Mouse (Mus musculus) cortical plate, adult 2 months (tissue): ENCODE results near the gene Tmem128. TPM values are rescaled to one million over a fixed set of nuclear protein-coding genes. Genes with fewer than 3 reads are reported as not detected.

ENCODE experiments used
- H3K27ac ChIP-seq: fragments of 200-500 bp; 2 replicates; pipeline ENCODE4 v1.5.1; 2012; ENCODE audit warnings: low read length, control low read depth, inconsistent platforms; ENCODE audit not compliant: insufficient read depth
- H3K4me1 ChIP-seq: fragments of 200-500 bp; 2 replicates; pipeline ENCODE4 v1.6.1; 2011; ENCODE audit warnings: low read length; ENCODE audit not compliant: control insufficient read depth, insufficient read depth
- H3K4me3 ChIP-seq: fragments of 200-500 bp; 2 replicates; pipeline ENCODE4 v1.5.1; 2011; ENCODE audit warnings: mild to moderate bottlenecking, low read length, control low read depth; ENCODE audit not compliant: insufficient read depth
- CTCF ChIP-seq: fragments of 200-500 bp; IDR thresholded peaks from 2 replicates; pipeline ENCODE4 v1.5.1; 2011; ENCODE audit warnings: mild to moderate bottlenecking, control low read depth, low read length; ENCODE audit not compliant: insufficient read depth; ENCODE audit errors: extremely low read depth
- POLR2A ChIP-seq: fragments of 200-500 bp; IDR thresholded peaks from 2 replicates; pipeline ENCODE4 v1.6.1; 2011; ENCODE audit warnings: mild to moderate bottlenecking, low read length, control low read depth; ENCODE audit not compliant: insufficient read depth; ENCODE audit errors: extremely low read depth
- polyA plus RNA-seq: library from polyadenylated mRNA; depleted of rRNA; stranded (reverse); fragments of >200 nt; gene quantifications from 2 replicates; pipeline ENCODE4 v1.2.3, GENCODE M21; 2012

Tmem128 gene
- polyA plus RNA-seq, 1 experiment: 47.5 TPM

DNA sequence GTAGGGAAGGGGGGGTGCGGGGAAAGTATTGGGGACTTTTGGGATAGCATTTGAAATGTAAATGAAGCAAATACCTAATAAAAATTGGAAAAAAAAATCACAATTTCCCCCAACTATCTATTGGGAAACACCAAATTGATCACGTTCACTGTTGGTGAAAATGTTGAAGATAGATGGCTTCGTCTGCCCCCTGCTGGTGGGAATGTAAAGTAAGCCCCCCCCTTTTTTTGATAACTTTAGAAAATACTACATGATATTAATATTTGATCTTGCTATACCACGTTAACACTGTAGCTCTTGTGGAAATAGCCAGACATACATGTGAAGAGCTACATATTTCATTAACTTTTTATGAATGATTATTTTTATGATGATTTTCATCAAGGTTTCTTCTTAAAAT lies 4.8 kb upstream of the Tmem128 start:
- Histone ChIP-seq H3K4me3 (no peak overlapping the region), H3K4me1 (no peaks in the 10 kb centered on the region; the same call in 1 of the 2 replicates), H3K27ac (no peak overlapping the region)
- no peak for TF ChIP-seq POLR2A
- TF ChIP-seq CTCF: peak; percentile 10; the same call in 1 of the 2 replicates

DNA sequence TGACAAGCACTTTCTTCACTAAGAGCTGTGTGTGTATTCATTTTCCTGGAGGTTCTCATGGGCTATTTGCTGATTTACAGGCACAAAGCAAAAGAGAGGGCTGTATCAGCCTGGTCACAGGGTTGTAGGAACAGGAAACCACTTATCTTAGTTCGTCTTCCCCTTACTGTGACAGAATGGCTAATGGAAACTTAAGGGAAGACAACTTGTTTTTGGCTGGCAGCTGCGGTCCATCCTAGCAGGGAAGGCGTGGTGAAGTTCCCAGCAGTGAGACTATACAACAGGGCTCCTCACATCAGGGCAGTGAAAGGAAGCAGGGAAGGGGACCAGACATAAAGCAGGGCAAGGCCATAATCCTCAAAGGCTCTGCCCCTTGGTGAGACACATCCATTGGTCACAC lies 4.3 kb upstream of the Tmem128 start:
- H3K27ac ChIP-seq: no peak overlapping the region
- TF ChIP-seq POLR2A: no peak
- TF ChIP-seq CTCF: no peak
- no peak overlapping the region for H3K4me3 ChIP-seq
- H3K4me1 ChIP-seq: no peaks in the 10 kb centered on the region; the same call in 1 of the 2 replicates

DNA sequence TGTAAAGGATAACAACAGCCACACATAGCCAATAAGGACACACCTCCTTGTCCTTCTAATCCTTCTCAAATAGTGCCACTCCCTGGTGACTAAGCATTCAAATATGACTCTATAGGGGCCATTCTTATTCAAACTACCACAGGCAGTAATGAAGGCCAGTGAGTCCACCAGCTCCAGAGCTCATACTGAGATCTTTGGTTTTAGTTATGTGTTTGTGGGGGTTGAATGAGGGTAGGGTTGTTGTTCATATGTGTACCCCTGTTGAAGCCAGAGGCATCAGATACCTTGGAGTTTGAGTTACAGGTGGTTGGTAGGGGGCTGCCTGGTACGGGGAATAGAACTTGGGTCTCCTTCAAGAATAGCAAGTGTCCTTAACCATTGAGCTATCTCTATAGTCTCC lies 3.4 kb upstream of the Tmem128 start:
- H3K27ac ChIP-seq: no peak overlapping the region
- no peak for TF ChIP-seq POLR2A
- TF ChIP-seq CTCF: no peak
- no peak overlapping the region for H3K4me3 ChIP-seq
- peaks cover 1% of the 10 kb centered on the region; the same call in 1 of the 2 replicates for H3K4me1 ChIP-seq

DNA sequence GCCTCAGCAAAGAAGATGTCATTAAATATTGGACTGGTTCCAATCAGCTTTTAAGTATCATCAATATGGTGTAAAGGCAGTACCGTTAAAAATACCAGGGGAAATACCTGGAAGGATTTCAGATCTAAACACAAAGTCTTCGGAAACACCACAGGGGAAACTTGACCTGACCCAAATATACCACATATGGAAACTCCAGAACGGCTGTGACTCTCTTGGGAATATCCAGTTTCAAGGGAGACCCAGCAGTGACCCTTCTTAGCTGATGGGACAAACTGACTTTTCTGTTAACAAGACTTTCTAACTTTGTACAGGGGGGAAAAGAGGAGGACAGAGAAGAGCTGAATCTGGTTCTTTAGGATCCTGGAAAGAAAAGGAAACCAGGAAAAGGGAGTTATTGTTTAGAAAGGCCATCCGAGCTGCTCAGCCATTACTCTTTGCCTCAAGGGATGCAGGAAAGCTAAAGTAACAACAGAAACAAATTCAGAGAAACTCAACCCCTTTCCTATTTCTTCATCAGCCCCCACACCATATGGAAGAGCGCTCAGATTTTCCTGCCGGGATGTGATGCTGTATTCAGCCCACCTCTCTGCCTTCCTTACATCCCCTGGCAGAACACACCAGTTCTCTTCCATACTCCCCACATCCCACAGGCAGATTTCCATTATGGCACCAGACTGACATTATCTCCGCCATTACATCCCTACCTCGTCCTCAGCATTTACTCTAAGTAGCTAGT lies 1.8 kb upstream of the Tmem128 start:
- no peak for TF ChIP-seq CTCF
- no peak for TF ChIP-seq POLR2A
- Histone ChIP-seq H3K4me3 (no peak overlapping the region), H3K27ac (no peak overlapping the region), H3K4me1 (peaks cover 3% of the 10 kb centered on the region; the same call in 1 of the 2 replicates)

DNA sequence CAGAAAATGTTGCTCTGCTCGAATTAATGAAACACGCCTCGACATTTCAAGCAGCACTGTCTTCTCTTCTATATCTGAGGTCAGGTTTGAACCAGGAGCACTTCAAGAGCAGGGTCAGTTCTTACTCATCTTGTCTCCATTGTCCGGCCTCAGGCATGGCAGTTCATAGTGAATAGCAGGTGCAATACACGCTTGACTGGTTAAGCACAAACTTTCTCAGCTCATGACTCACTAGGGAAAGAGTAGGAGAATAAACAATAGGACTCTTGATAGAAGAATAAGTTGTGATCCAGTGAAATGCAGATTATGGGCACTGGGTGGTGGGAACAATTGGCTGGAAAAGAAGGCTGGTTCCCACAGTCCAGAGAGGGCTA lies 1.2 kb upstream of the Tmem128 start:
- Histone ChIP-seq H3K27ac (no peak overlapping the region), H3K4me3 (no peak overlapping the region), H3K4me1 (peaks cover 3% of the 10 kb centered on the region; the same call in 1 of the 2 replicates)
- TF ChIP-seq POLR2A (no peak), CTCF (no peak)

DNA sequence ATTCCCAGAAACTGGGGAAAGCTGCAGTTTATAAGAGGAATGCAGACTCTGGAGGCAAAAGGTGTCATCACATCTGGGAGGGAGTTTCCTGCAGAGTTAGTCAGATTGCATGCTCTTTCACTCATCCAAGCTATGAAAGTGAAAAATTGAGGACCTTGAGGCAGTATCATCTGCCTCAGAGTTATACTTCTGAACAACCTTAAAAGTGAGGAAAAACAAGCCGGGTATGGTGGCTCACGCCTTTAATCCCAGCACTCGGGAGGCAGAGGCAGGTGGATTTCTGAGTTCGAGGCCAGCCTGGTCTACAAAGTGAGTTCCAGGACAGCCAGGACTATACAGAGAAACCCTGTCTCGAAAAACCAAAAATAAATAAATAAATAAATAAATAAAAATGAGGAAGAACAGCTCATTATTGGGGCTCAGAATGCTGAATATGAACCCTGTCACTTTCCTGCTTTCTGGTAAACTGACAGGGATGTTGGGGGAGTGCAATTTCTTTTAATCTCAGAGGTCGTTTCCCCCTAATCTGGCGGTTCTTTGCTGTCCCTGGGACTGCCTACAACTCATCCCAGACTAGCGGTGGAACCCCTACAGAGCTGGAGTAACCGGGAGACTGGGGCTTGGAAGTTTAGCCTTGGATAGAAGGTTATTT lies 404 bp upstream of the Tmem128 start:
- TF ChIP-seq POLR2A: no peak
- no peak for TF ChIP-seq CTCF
- Histone ChIP-seq H3K4me3 (peak overlapping the region; percentile 88), H3K4me1 (peaks cover 3% of the 10 kb centered on the region; the same call in 1 of the 2 replicates), H3K27ac (peak overlapping the region; percentile 75)

DNA sequence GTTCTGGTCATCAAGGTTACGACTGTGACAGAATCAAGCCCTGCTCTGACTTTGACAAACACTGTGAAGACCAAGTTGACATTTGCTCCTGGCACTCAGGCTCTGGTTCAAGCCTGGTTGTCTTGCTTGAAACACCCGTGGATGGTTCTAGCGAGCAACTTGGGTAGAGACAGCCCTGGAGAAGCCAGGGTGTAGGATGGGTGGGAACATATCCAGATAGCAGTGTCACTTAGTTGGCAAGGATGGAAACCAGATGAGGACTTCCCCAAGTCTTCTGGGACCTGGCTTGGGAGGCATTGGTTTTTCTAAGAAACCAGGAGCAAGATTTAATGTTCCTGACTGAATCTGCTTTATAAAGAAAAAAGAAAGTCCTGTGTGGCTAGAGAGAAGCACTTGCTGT lies 11.0 kb downstream of the Tmem128 start:
- H3K4me3 ChIP-seq: no peak overlapping the region
- H3K27ac ChIP-seq: no peak overlapping the region
- no peak for TF ChIP-seq POLR2A
- no peak for TF ChIP-seq CTCF
- H3K4me1 ChIP-seq: no peaks in the 10 kb centered on the region

DNA sequence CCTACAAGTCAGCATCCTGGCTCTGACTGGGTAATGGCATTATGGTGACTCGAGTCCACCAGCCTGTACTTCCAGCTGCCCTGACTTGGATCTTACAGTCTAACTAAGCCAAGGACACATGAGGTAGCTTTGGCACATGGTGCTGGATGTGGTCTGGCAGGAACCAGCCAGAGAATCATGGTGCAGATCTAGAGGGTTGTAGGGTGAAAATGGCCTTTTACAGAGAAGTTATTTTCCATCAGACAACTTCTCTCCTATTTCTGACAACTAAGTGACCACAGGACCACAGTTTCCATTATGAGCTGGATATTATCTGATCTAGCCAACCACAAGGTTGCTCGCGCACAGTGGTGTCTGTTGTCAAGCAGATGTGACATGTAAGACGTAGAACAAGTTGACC lies 13.8 kb downstream of the Tmem128 start:
- TF ChIP-seq CTCF (no peak), POLR2A (no peak)
- H3K4me1 ChIP-seq: no peaks in the 10 kb centered on the region
- H3K27ac ChIP-seq: no peak overlapping the region
- no peak overlapping the region for H3K4me3 ChIP-seq

DNA sequence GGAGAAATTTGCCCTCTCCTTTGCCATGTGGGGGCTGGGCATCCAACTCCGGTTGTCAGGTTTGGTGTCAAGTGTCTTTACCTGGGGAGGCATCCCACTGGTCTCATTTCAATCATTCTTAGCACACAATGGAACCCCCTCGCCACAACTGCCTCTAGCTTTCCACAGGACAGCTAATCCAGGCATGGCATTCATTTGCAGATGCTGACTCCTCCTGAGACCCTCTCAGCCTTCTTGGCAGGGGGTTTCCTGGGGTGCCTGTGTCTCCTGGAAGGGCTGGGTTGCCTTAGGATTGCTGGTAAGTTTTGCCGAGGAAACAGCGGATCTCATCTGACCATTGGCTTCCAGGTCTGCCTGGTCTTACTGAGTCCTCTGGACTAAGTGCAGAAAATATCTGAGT lies 15.8 kb downstream of the Tmem128 start, which contains the start of gene Otop1:
Otop1 (plus strand) TSS at position 202 of the 400 bp plus-strand sequence.
- H3K27ac ChIP-seq: no peak within 1 kb of the TSS
- TF ChIP-seq CTCF: no peak
- TF ChIP-seq POLR2A: no peak
- H3K4me3 ChIP-seq: no peak within 1 kb of the TSS
- H3K4me1 ChIP-seq: no peaks in the 10 kb centered on the region

DNA sequence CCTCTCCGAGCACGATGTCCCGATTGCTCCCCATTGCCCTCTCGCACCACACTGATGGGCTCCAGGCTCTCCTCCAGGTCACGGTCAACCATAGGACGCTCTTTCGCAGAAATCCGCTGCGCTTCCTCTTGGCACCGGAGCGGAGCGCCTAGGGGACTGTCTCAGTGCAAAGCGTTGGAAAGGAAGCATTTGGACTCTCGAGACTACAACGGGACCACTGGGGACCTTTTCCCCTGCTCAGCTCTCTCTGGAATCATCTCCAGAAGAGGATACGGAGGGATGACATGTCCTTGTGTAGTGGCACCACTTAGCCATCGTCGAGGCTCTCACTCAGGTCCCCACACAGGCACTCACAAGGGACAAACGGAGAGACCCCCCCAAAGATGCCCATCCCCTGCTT lies 16.5 kb downstream of the Tmem128 start:
- Histone ChIP-seq H3K4me3 (no peak overlapping the region), H3K27ac (no peak overlapping the region), H3K4me1 (no peaks in the 10 kb centered on the region)
- TF ChIP-seq POLR2A (no peak), CTCF (no peak)
